9 mouse cellular contexts compared by ENCODE assay signal in genomic region chr17:66447978-66448377, GRCm38 (mm10). TPM values are rescaled to one million over a fixed set of nuclear protein-coding genes. Genes with fewer than 3 reads are reported as not detected.
A peak's percentile ranks its signal among the peaks of the same experiment; 100 is the strongest.
DNase-seq lines count a peak whose midpoint lies in the region; ATAC-seq and TF ChIP-seq lines count a peak whose summit lies in the region.
"Had no signal": no experiment of that assay in that cellular context is flagged by ENCODE, and none has a peak within 500 bp of the region (broad histone marks: within the 10 kb centered on the region; RNA-seq: fewer than 3 reads in every experiment).

No protein-coding gene starts in this region.

- DNase-seq in layer of hippocampus, adult 11-12 months (ENCODE audit: low spot score): peak; percentile 16
- DNase-seq in layer of hippocampus, postnatal 10 days (ENCODE audit: low spot score in 2 of 2): no peak
- DNase-seq in hindbrain, postnatal 0 days (ENCODE audit: low spot score): no peak
- DNase-seq in midbrain, postnatal 0 days (ENCODE audit: low spot score): no peak
- no peak for DNase-seq in ovary, postnatal 10 days (ENCODE audit: low spot score)
- DNase-seq in layer of hippocampus, adult 8-10 months (ENCODE audit: low spot score in 2 of 2): no peak

- peak overlapping the region; percentile 63; the same call in 1 of the 2 replicates for H3K9ac ChIP-seq in embryonic facial prominence, embryonic 15.5 days
- peak overlapping the region; percentile 85 for H3K9ac ChIP-seq in hindbrain, postnatal 0 days (replicated peaks; ENCODE audit: low read length)
- H3K9ac ChIP-seq in midbrain, postnatal 0 days (replicated peaks; ENCODE audit: low read length, poor library complexity, severe bottlenecking): peak overlapping the region; percentile 82

- no peak overlapping the region for H3K27ac ChIP-seq in embryonic facial prominence, embryonic 15.5 days (replicated peaks)
- peak overlapping the region; percentile 88; the same call in 1 of the 2 replicates for H3K27ac ChIP-seq in hindbrain, postnatal 0 days
- H3K27ac ChIP-seq in midbrain, postnatal 0 days (ENCODE audit: low read depth, low read length): no peak overlapping the region

- H3K4me1 ChIP-seq in embryonic facial prominence, embryonic 15.5 days: peaks cover 28% of the 10 kb centered on the region
- H3K4me1 ChIP-seq in hindbrain, postnatal 0 days (ENCODE audit: insufficient read depth, low read length): 0 out of 2 replicates have a peak, but pooled peaks cover 3% of the 10 kb centered on the region
- H3K4me1 ChIP-seq in midbrain, postnatal 0 days (ENCODE audit: insufficient read depth, low read length): peaks cover 25% of the 10 kb centered on the region; the same call in 1 of the 2 replicates

- peak overlapping the region; percentile 98 for H3K4me2 ChIP-seq in embryonic facial prominence, embryonic 15.5 days (replicated peaks)
- H3K4me2 ChIP-seq in hindbrain, postnatal 0 days (ENCODE audit: low read depth, low read length): peak overlapping the region; percentile 93
- peak overlapping the region; percentile 89 for H3K4me2 ChIP-seq in midbrain, postnatal 0 days (ENCODE audit: low read depth, low read length, poor library complexity, severe bottlenecking)

- H3K4me3 ChIP-seq in embryonic facial prominence, embryonic 15.5 days (replicated peaks): peak overlapping the region; percentile 76
- peak overlapping the region; percentile 88 for H3K4me3 ChIP-seq in hindbrain, postnatal 0 days (ENCODE audit: low read length)
- H3K4me3 ChIP-seq in midbrain, postnatal 0 days (ENCODE audit: low read depth, low read length): peak overlapping the region; percentile 78

- peaks cover 39% of the 10 kb centered on the region for H3K27me3 ChIP-seq in embryonic facial prominence, embryonic 15.5 days
- H3K27me3 ChIP-seq in hindbrain, postnatal 0 days (ENCODE audit: insufficient read depth, low read length): no peaks in the 10 kb centered on the region
- H3K27me3 ChIP-seq in midbrain, postnatal 0 days (ENCODE audit: insufficient read depth, low read length): no peaks in the 10 kb centered on the region

- WGBS in embryonic facial prominence, embryonic 15.5 days: 3% methylated on average over 13 of the region's 13 CpGs
- WGBS in hindbrain, postnatal 0 days: under 1% methylated on average over 13 of the region's 13 CpGs
- WGBS in midbrain, postnatal 0 days: 1% methylated on average over 13 of the region's 13 CpGs

- H3K36me3 ChIP-seq in embryonic facial prominence, embryonic 15.5 days: no peaks in the 10 kb centered on the region
- H3K36me3 ChIP-seq in hindbrain, postnatal 0 days (ENCODE audit: insufficient read depth, low read length): no peaks in the 10 kb centered on the region
- no peaks in the 10 kb centered on the region for H3K36me3 ChIP-seq in midbrain, postnatal 0 days (ENCODE audit: insufficient read depth, low read length)

- ATAC-seq in embryonic facial prominence, embryonic 15.5 days (ENCODE audit: insufficient number of reproducible peaks, low FRiP score, low TSS enrichment, low read depth): no peak
- ATAC-seq in hindbrain, postnatal 0 days: no peak
- ATAC-seq in midbrain, postnatal 0 days (ENCODE audit: low FRiP score): no peak
- no peak for ATAC-seq in megakaryocyte, adult 5-6 weeks (ENCODE audit: poor library complexity, severe bottlenecking)

- TF ChIP-seq CTCF in hindbrain, postnatal 0 days (IDR thresholded peaks at IDR 0.05; ENCODE audit: low read depth): no peak
- TF ChIP-seq CTCF in midbrain, postnatal 0 days (IDR thresholded peaks at IDR 0.05): 0 out of 2 replicates have a peak, but pooled peaks have one; percentile 8

- H3K9me3 ChIP-seq in embryonic facial prominence, embryonic 15.5 days (replicated peaks): no peaks in the 10 kb centered on the region
- no peaks in the 10 kb centered on the region for H3K9me3 ChIP-seq in hindbrain, postnatal 0 days (ENCODE audit: low read length)
- no peaks in the 10 kb centered on the region for H3K9me3 ChIP-seq in midbrain, postnatal 0 days (ENCODE audit: low read length)

RNA-seq across cellular contexts. Expression of gene Mtcl1, which starts 1.6 kb away (rescaled TPM):
- 10 to 100 TPM; 30.0 to 41.4 TPM for total RNA-seq in layer of hippocampus, postnatal 10 days (2021)
- 5.3 and 5.8 TPM in 2 replicates for polyA plus RNA-seq in embryonic facial prominence, embryonic 15.5 days (2015; fragmentation: Nextera tagmentation; extraction: Ambion mirVana)
- 27.0 and 29.1 TPM in 2 replicates for total RNA-seq in hindbrain, postnatal 0 days (2014; rRNA removed)
- 13.8 and 14.7 TPM in 2 replicates for polyA plus RNA-seq in hindbrain, postnatal 0 days (2015; fragmentation: Nextera tagmentation; extraction: Ambion mirVana)
- 15.7 and 25.2 TPM in 2 replicates for total RNA-seq in midbrain, postnatal 0 days (2014; rRNA removed)
- polyA plus RNA-seq in midbrain, postnatal 0 days (2015; fragmentation: Nextera tagmentation; extraction: Ambion mirVana): 9.5 and 10.8 TPM in 2 replicates
- 10 to 100 TPM; 40.5 to 54.3 (median 44.3) TPM for total RNA-seq in layer of hippocampus, adult 8-10 months (2022)
- not detected in 2 replicates for total RNA-seq in megakaryocyte, adult 5-6 weeks (2015)
- 0.73 TPM in 1 of 2 replicates, not detected in the other for total RNA-seq in megakaryocyte, adult 5-6 weeks (2017)
- total RNA-seq: common myeloid progenitor, adult 5-6 weeks had no signal
